Mouse (Mus musculus) mammary gland, adult 2 months (tissue): ENCODE data around the gene Ifit1bl1. TPM values are rescaled to one million over a fixed set of nuclear protein-coding genes. Genes with fewer than 3 reads are reported as not detected.

ENCODE experiments used
- polyA plus RNA-seq: library from polyadenylated mRNA; depleted of rRNA; stranded (reverse); fragments of >200 nt; gene quantifications from 2 replicates; pipeline ENCODE4 v1.2.3, GENCODE M21; 2012; ENCODE audit warnings: low replicate concordance; rRNA removed

Ifit1bl1 gene
- polyA plus RNA-seq, result 1.0 and 1.9 TPM in 2 replicates

GRCm38 (mm10) chr19:34601888-34602287 lies at the start of gene Ifit1bl1:
Gene Ifit1bl1 (minus strand): TSS chr19:34601956.

GRCm38 (mm10) chr19:34640623-34641022 lies 38.9 kb upstream of the Ifit1bl1 start, which contains the start of the genes Ifit1bl2 and Ifit1:
Gene Ifit1bl2 (minus strand): TSS chr19:34640743.
Gene Ifit1 (plus strand): TSS chr19:34640871.

GRCm38 (mm10) chr19:34607237-34608051 lies 5.7 kb upstream of the Ifit1bl1 start, which contains the start of gene Ifit3b:
Gene Ifit3b (plus strand): TSS chr19:34607970.

DNA sequence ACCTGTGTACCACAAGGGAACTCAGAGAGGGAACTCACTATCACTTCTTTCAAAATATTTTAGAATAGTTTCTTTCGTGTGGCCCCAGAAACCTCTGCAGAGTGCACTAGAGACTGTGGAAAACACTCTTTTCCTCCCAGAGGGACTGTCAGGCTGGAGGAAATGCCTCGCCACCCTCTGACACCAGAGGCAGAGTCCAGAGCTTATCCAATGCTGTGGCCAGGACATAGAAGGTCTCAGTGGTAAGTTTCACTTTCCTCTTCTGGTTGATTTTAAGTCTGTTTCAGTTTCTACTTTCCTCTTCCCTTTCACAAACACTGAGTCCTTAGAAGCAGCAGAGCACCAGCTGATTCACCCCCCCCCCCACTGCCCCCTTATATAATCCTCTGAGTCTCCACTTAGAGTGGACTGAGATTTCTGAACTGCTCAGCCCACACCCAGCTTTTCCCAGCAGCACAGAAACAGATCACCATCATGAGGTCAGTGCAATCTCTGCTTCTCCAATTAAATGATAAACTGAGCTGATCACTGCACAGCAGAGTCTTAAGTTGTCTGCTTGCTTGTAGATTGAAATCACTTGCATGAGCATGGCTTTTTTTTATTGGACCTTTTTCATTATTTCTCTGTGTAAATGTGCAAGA lies 18.5 kb downstream of the Ifit1bl1 start, which contains the start of gene Ifit3:
Gene Ifit3, plus strand, starts transcription at position 406 of the 641 bp plus-strand sequence.

GRCm38 (mm10) chr19:34550534-34551223 lies 51.1 kb downstream of the Ifit1bl1 start, which contains the start of gene Ifit2:
Gene Ifit2 (plus strand): TSS chr19:34550694.

Other genes starting within 250 kb of the Ifit1bl1 start
- 15.6 and 25.1 TPM in 2 replicates for gene Ch25h, start 126.8 kb downstream of the Ifit1bl1 start, polyA plus RNA-seq
- 26.5 and 63.6 TPM in 2 replicates for gene Lipa, start 74.5 kb downstream of the Ifit1bl1 start, polyA plus RNA-seq
- gene Ifit2, start 51.3 kb downstream of the Ifit1bl1 start, polyA plus RNA-seq, result 1.2 and 3.1 TPM in 2 replicates
- 2.8 and 8.4 TPM in 2 replicates for gene Ifit3, start 18.4 kb downstream of the Ifit1bl1 start, polyA plus RNA-seq
- gene Ifit3b, start 6.0 kb upstream of the Ifit1bl1 start, polyA plus RNA-seq, result 0.72 and 3.8 TPM in 2 replicates
- 0.14 TPM in 1 of 2 replicates, not detected in the other for gene Ifit1bl2, start 38.8 kb upstream of the Ifit1bl1 start, polyA plus RNA-seq
- gene Ifit1, start 38.9 kb upstream of the Ifit1bl1 start, polyA plus RNA-seq, result 2.7 and 9.0 TPM in 2 replicates
- 1.6 and 3.1 TPM in 2 replicates for gene Slc16a12, start 145.3 kb upstream of the Ifit1bl1 start, polyA plus RNA-seq